Mouse (Mus musculus) erythroblast, adult 5-6 weeks (primary cell): ENCODE measurements around the gene Etv6. TPM values are rescaled to one million over a fixed set of nuclear protein-coding genes. Genes with fewer than 3 reads are reported as not detected.

Experiments used
- ATAC-seq: replicated peaks from 2 replicates; pipeline ENCODE4 v1.8.0; 2016; ENCODE audit warnings: moderate number of reproducible peaks, mild to moderate bottlenecking, moderate TSS enrichment, inconsistent platforms; ENCODE audit not compliant: poor library complexity, low FRiP score, severe bottlenecking
- total RNA-seq, 2 experiments: library from RNA; stranded (forward) in 1 of 2; stranded (reverse) in 1 of 2; fragments of 150-400 nt in 1 of 2; fragments of 200-764, 138-1000 nt in 1 of 2; gene quantifications; 2 replicates each; pipeline versions ENCODE4 v1.2.3 to v1.2.4; 2015 to 2017; ENCODE audit warnings: low replicate concordance in 2 of 2

Etv6 gene
- total RNA-seq, 2 experiments from 2014 or later, result 11.1 to 16.7 TPM

- ATAC-seq, result no peak
These were observed 190.1 kb downstream of the Etv6 start for GRCm38 (mm10) chr6:134225564-134225963.

- no peak for ATAC-seq
These were observed 191.1 kb downstream of the Etv6 start for GRCm38 (mm10) chr6:134226349-134227169.

- ATAC-seq, result no peak
These were observed 200.8 kb downstream of the Etv6 start for GRCm38 (mm10) chr6:134236311-134236710.

GRCm38 (mm10) chr6:134238455-134238854 lies 203.0 kb downstream of the Etv6 start:
- no peak for ATAC-seq

GRCm38 (mm10) chr6:134240988-134241387 lies 205.5 kb downstream of the Etv6 start:
- no peak for ATAC-seq

GRCm38 (mm10) chr6:134243119-134243518 lies 207.6 kb downstream of the Etv6 start:
- no peak for ATAC-seq

GRCm38 (mm10) chr6:134243546-134243945 lies 208.0 kb downstream of the Etv6 start:
- no peak for ATAC-seq

- ATAC-seq, result no peak
These were observed 208.6 kb downstream of the Etv6 start for GRCm38 (mm10) chr6:134244071-134244470.

- ATAC-seq, result no peak
These were observed 210.6 kb downstream of the Etv6 start for GRCm38 (mm10) chr6:134246109-134246508.

- ATAC-seq, result no peak
These were observed 211.8 kb downstream of the Etv6 start for GRCm38 (mm10) chr6:134247324-134247723.

GRCm38 (mm10) chr6:134248720-134249119 lies 213.2 kb downstream of the Etv6 start:
- ATAC-seq, result no peak

- ATAC-seq, result no peak
These were observed 215.3 kb downstream of the Etv6 start for GRCm38 (mm10) chr6:134250764-134251163.

GRCm38 (mm10) chr6:134251364-134251763 lies 215.9 kb downstream of the Etv6 start:
- ATAC-seq, result no peak

- no peak for ATAC-seq
These were observed 216.7 kb downstream of the Etv6 start for GRCm38 (mm10) chr6:134252081-134252755.

GRCm38 (mm10) chr6:134256369-134256768 lies 220.9 kb downstream of the Etv6 start:
- no peak for ATAC-seq

- ATAC-seq, result no peak
These were observed 224.4 kb downstream of the Etv6 start for GRCm38 (mm10) chr6:134259913-134260312.

GRCm38 (mm10) chr6:134261904-134262303 lies 226.4 kb downstream of the Etv6 start:
- ATAC-seq, result no peak

- ATAC-seq, result no peak
These were observed 226.9 kb downstream of the Etv6 start for GRCm38 (mm10) chr6:134262383-134262782.

- ATAC-seq, result no peak
These were observed 227.6 kb downstream of the Etv6 start for GRCm38 (mm10) chr6:134262911-134263607.

- ATAC-seq, result no peak
These were observed 238.4 kb downstream of the Etv6 start for GRCm38 (mm10) chr6:134273884-134274283.

- ATAC-seq, result no peak
These were observed 241.5 kb downstream of the Etv6 start for GRCm38 (mm10) chr6:134276954-134277353.
